Mouse (Mus musculus): Measurements from ENCODE around the gene Shtn1. TPM values are rescaled to one million over a fixed set of nuclear protein-coding genes. Genes with fewer than 3 reads are reported as not detected.

Shtn1 gene
- 0.10 TPM for polyA plus RNA-seq (2012; fragmentation: generic; extraction: Trizol)

DNA sequence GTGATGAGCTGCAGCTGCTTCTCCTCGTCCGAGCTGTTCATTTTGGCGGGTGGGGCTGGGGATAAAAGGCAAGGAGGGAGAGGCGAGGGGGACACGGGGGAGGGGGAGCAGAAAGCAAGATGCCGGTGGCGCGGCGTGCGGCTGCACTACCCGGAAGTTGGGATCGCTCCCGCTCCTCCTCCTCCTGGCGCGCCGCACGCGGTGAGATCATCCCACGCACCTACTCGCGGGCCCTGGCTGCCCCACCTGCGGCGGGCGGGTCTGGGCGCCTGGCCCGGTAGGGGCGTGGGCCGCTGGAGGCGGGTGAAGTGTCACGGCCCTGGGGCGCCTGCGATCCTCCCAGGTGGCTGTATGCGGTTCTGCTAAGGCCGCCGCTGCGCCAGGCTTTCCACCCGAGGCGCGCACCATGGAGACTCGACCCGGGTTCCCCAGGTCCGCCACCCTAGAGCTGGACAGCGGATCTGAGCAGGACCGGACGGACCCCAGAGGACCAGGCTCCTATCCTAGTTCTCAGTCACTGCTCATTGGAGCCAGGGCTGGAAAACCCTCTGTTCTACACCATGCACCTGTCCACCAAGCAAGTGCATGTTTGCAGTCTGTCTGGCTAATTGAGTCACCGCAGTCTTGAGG lies at the start of gene Shtn1:
Gene Shtn1, minus strand, starts transcription at position 629 of the 630 bp plus-strand sequence.
- no peak within 1 kb of the TSS for H3ac ChIP-seq (ENCODE audit: control insufficient read depth, insufficient read length)
- no peaks in the 10 kb centered on the region for H3K36me3 ChIP-seq (ENCODE audit: control insufficient read depth, insufficient read depth)
- no peak within 1 kb of the TSS for H3K4me2 ChIP-seq (ENCODE audit: low read depth)
- TF ChIP-seq SRF (IDR thresholded peaks at IDR 0.05; ENCODE audit: control insufficient read depth, insufficient read length, low read depth) = no peak
- TF ChIP-seq MAX (IDR thresholded peaks at IDR 0.05; ENCODE audit: low read depth) = no peak
- TF ChIP-seq POLR2A (IDR thresholded peaks at IDR 0.05; ENCODE audit: insufficient read length, low read depth) = no peak
- no peak for TF ChIP-seq MYOD1 (IDR thresholded peaks at IDR 0.05; ENCODE audit: control insufficient read depth in 1 of 3, insufficient read length in 2 of 3, low read depth in 2 of 3)
- no peak for TF ChIP-seq TCF12 (IDR thresholded peaks at IDR 0.05; ENCODE audit: insufficient read depth, poor library complexity, severe bottlenecking)
- TF ChIP-seq TCF3 (IDR thresholded peaks at IDR 0.05; ENCODE audit: insufficient read length, low read depth) = no peak
- TF ChIP-seq USF1 (IDR thresholded peaks at IDR 0.05; ENCODE audit: low read depth) = no peak
- TF ChIP-seq POLR2AphosphoS2 (IDR thresholded peaks at IDR 0.05; ENCODE audit: insufficient read length, low read depth) = no peak
- H3K4me3 ChIP-seq = no peak within 1 kb of the TSS
- peaks cover 25% of the 10 kb centered on the region for H3K27me3 ChIP-seq (ENCODE audit: control insufficient read depth, insufficient read depth, insufficient read length)
- no peaks in the 10 kb centered on the region for H3K79me2 ChIP-seq (ENCODE audit: control insufficient read depth, insufficient read depth)

DNA sequence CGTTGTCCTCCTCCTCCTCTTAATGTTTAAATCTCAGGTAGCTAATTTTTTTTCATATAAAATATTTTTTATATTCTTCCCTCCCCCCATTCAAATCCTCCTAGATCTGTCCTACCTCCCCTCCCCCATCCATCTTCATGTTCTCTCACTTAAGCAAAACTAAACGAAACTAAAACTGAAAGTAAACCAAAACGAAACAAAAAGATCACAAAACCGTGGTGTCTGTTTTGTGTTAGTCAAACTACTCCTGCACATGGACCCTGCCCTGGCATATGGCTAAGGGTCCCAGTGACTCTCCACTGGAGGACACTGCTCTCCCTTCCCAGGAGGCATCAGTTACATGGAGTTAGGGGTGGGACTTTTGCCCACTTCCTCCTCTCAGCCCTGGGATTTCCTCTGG lies 38.3 kb upstream of the Shtn1 start:
- Histone ChIP-seq H3K4me3 (no peak overlapping the region), H3K4me2 (ENCODE audit: low read depth) (peak overlapping the region; percentile 66), H3K36me3 (ENCODE audit: control insufficient read depth, insufficient read depth) (no peaks in the 10 kb centered on the region), H3ac (ENCODE audit: control insufficient read depth, insufficient read length) (no peak overlapping the region), H3K79me2 (ENCODE audit: control insufficient read depth, insufficient read depth) (no peaks in the 10 kb centered on the region), H3K27me3 (ENCODE audit: control insufficient read depth, insufficient read depth, insufficient read length) (no peaks in the 10 kb centered on the region)
- TF ChIP-seq E2F4 (IDR thresholded peaks at IDR 0.05; ENCODE audit: insufficient read depth) (no peak), REST (IDR thresholded peaks at IDR 0.05; ENCODE audit: insufficient read depth, insufficient read length) (no peak), TCF3 (IDR thresholded peaks at IDR 0.05; ENCODE audit: insufficient read length, low read depth) (no peak), SRF (IDR thresholded peaks at IDR 0.05; ENCODE audit: control insufficient read depth, insufficient read length, low read depth) (no peak), POLR2AphosphoS2 (IDR thresholded peaks at IDR 0.05; ENCODE audit: insufficient read length, low read depth) (no peak), USF1 (IDR thresholded peaks at IDR 0.05; ENCODE audit: low read depth) (no peak), CEBPB (IDR thresholded peaks at IDR 0.05; ENCODE audit: insufficient read depth, poor library complexity, severe bottlenecking) (no peak), POLR2A (IDR thresholded peaks at IDR 0.05; ENCODE audit: insufficient read length, low read depth) (no peak), TCF12 (IDR thresholded peaks at IDR 0.05; ENCODE audit: insufficient read depth, poor library complexity, severe bottlenecking) (no peak), MYOG (IDR thresholded peaks at IDR 0.05; ENCODE audit: control insufficient read depth in 1 of 3, insufficient read depth in 1 of 3, insufficient read length in 2 of 3, low read depth in 2 of 3) (no peak), MAX (IDR thresholded peaks at IDR 0.05; ENCODE audit: low read depth) (no peak), MYOD1 (IDR thresholded peaks at IDR 0.05; ENCODE audit: control insufficient read depth in 1 of 3, insufficient read length in 2 of 3, low read depth in 2 of 3) (no peak)

DNA sequence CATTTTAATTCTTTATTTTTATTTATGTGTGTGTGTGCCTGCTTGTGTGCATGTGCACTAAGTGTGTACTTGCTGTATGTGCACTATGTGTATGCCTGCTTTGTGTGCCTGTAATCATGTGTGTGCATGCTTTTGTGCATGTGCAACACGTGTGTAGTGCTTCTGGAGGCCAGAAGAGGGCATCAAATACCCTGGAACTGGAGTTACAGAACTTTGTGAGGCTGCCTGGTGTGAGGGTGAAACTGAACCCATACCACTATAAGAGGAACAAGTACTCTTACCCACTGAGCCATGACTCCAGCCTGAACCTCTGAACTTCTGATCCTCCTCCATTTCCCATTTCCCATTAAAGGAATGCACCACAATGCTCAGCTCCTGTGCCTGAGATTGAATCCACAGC lies 34.0 kb upstream of the Shtn1 start:
- TF ChIP-seq USF1 (IDR thresholded peaks at IDR 0.05; ENCODE audit: low read depth) = no peak
- no peak for TF ChIP-seq TCF12 (IDR thresholded peaks at IDR 0.05; ENCODE audit: insufficient read depth, poor library complexity, severe bottlenecking)
- TF ChIP-seq SRF (IDR thresholded peaks at IDR 0.05; ENCODE audit: control insufficient read depth, insufficient read length, low read depth) = no peak
- no peak for TF ChIP-seq POLR2AphosphoS2 (IDR thresholded peaks at IDR 0.05; ENCODE audit: insufficient read length, low read depth)
- TF ChIP-seq E2F4 (IDR thresholded peaks at IDR 0.05; ENCODE audit: insufficient read depth) = no peak
- TF ChIP-seq POLR2A (IDR thresholded peaks at IDR 0.05; ENCODE audit: insufficient read length, low read depth) = no peak
- no peak for TF ChIP-seq MYOD1 (IDR thresholded peaks at IDR 0.05; ENCODE audit: control insufficient read depth in 1 of 3, insufficient read length in 2 of 3, low read depth in 2 of 3)
- H3K4me3 ChIP-seq = no peak overlapping the region
- no peaks in the 10 kb centered on the region for H3K36me3 ChIP-seq (ENCODE audit: control insufficient read depth, insufficient read depth)
- no peaks in the 10 kb centered on the region for H3K79me2 ChIP-seq (ENCODE audit: control insufficient read depth, insufficient read depth)
- H3ac ChIP-seq (ENCODE audit: control insufficient read depth, insufficient read length) = no peak overlapping the region
- no peaks in the 10 kb centered on the region for H3K27me3 ChIP-seq (ENCODE audit: control insufficient read depth, insufficient read depth, insufficient read length)
- H3K4me2 ChIP-seq (ENCODE audit: low read depth) = no peak overlapping the region

DNA sequence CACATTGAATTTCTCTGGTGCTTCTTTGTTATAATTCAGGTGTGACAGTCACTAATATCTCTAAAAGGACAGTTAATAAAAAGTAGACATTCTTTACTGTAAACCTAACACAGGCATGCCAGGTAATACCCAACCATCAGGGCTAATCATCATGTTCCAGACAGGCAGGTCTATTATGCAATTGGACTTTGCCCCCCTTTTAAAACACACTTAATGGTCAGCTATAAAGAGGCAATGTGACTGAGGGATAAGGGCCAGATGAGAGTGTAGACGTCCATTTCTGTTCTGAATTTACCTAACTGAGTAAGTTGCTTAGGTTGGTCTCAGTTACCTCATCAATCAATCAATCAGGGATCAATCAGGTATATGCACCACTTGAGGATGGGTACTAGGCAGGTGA lies 22.4 kb upstream of the Shtn1 start:
- Histone ChIP-seq H3K4me2 (ENCODE audit: low read depth) (no peak overlapping the region), H3K79me2 (ENCODE audit: control insufficient read depth, insufficient read depth) (no peaks in the 10 kb centered on the region), H3K4me3 (no peak overlapping the region), H3ac (ENCODE audit: control insufficient read depth, insufficient read length) (no peak overlapping the region), H3K36me3 (ENCODE audit: control insufficient read depth, insufficient read depth) (no peaks in the 10 kb centered on the region), H3K27me3 (ENCODE audit: control insufficient read depth, insufficient read depth, insufficient read length) (no peaks in the 10 kb centered on the region)
- TF ChIP-seq TCF3 (IDR thresholded peaks at IDR 0.05; ENCODE audit: insufficient read length, low read depth) (no peak), E2F4 (IDR thresholded peaks at IDR 0.05; ENCODE audit: insufficient read depth) (no peak), MAX (IDR thresholded peaks at IDR 0.05; ENCODE audit: low read depth) (no peak), MYOD1 (IDR thresholded peaks at IDR 0.05; ENCODE audit: control insufficient read depth in 1 of 3, insufficient read length in 2 of 3, low read depth in 2 of 3) (no peak)

DNA sequence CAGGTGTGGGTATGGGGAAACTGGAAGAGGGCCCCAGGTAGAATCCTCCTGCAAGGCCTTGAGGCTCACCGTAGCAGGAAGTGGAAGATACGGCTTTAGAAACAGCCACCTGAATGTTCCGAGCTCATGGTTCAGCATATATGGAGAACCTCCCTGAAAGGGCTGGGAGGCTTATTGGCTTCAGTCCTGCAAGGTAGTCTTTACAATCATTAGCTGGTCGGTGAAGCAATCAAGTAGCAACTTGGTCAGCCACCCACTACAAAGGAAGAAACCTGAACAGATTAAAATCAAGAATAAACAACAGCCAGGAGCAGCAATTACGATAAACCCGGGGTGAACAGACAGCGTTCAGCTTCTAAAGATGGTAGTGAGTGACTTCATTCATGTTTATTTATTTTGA lies 16.4 kb upstream of the Shtn1 start:
- Histone ChIP-seq H3ac (ENCODE audit: control insufficient read depth, insufficient read length) (no peak overlapping the region), H3K36me3 (ENCODE audit: control insufficient read depth, insufficient read depth) (no peaks in the 10 kb centered on the region), H3K79me2 (ENCODE audit: control insufficient read depth, insufficient read depth) (no peaks in the 10 kb centered on the region), H3K4me3 (no peak overlapping the region), H3K27me3 (ENCODE audit: control insufficient read depth, insufficient read depth, insufficient read length) (no peaks in the 10 kb centered on the region), H3K4me2 (ENCODE audit: low read depth) (no peak overlapping the region)
- TF ChIP-seq TCF12 (IDR thresholded peaks at IDR 0.05; ENCODE audit: insufficient read depth, poor library complexity, severe bottlenecking) (no peak), MYOD1 (IDR thresholded peaks at IDR 0.05; ENCODE audit: control insufficient read depth in 1 of 3, insufficient read length in 2 of 3, low read depth in 2 of 3) (no peak), MAX (IDR thresholded peaks at IDR 0.05; ENCODE audit: low read depth) (no peak), USF1 (IDR thresholded peaks at IDR 0.05; ENCODE audit: low read depth) (no peak), SRF (IDR thresholded peaks at IDR 0.05; ENCODE audit: control insufficient read depth, insufficient read length, low read depth) (no peak), POLR2AphosphoS2 (IDR thresholded peaks at IDR 0.05; ENCODE audit: insufficient read length, low read depth) (no peak), CEBPB (IDR thresholded peaks at IDR 0.05; ENCODE audit: insufficient read depth, poor library complexity, severe bottlenecking) (no peak), E2F4 (IDR thresholded peaks at IDR 0.05; ENCODE audit: insufficient read depth) (no peak), TCF3 (IDR thresholded peaks at IDR 0.05; ENCODE audit: insufficient read length, low read depth) (no peak), REST (IDR thresholded peaks at IDR 0.05; ENCODE audit: insufficient read depth, insufficient read length) (no peak), MYOG (IDR thresholded peaks at IDR 0.05; ENCODE audit: control insufficient read depth in 1 of 3, insufficient read depth in 1 of 3, insufficient read length in 2 of 3, low read depth in 2 of 3) (no peak), POLR2A (IDR thresholded peaks at IDR 0.05; ENCODE audit: insufficient read length, low read depth) (no peak)
